Mouse (Mus musculus) cerebellum, adult 2 months (tissue): ENCODE measurements around the gene Fbxl13. TPM values are rescaled to one million over a fixed set of nuclear protein-coding genes. Genes with fewer than 3 reads are reported as not detected.
"Not testable (repeated sequence)": the region's sequence is repeated elsewhere in the genome, so short reads cannot be mapped to it uniquely, and the experiment has no call there.

Experiments used
- DNase-seq, 2 experiments: peaks; one replicate each; pipeline ENCODE4 v3.0.0; 2021
- H3K27ac ChIP-seq: fragments of 200-500 bp; 2 replicates; pipeline ENCODE4 v1.5.1; 2012; ENCODE audit warnings: low read length, control low read depth, inconsistent platforms; ENCODE audit not compliant: insufficient read depth
- H3K27me3 ChIP-seq: fragments of 200-500 bp; 2 replicates; pipeline ENCODE4 v1.6.1; 2012; ENCODE audit warnings: inconsistent platforms, mild to moderate bottlenecking, low read length, moderate library complexity; ENCODE audit not compliant: control insufficient read depth, insufficient read depth
- H3K4me1 ChIP-seq: fragments of 200-500 bp; 2 replicates; pipeline ENCODE4 v1.6.1; 2011; ENCODE audit warnings: low read length; ENCODE audit not compliant: control insufficient read depth, insufficient read depth
- H3K4me3 ChIP-seq: fragments of 200-500 bp; replicated peaks from 2 replicates; pipeline ENCODE3; 2011; ENCODE audit warnings: mild to moderate bottlenecking, low read depth, low read length, control low read depth; ENCODE audit not compliant: insufficient read depth
- CTCF ChIP-seq: fragments of 200-500 bp; IDR thresholded peaks from 2 replicates; pipeline ENCODE4 v1.5.1; 2011; ENCODE audit warnings: low read depth, mild to moderate bottlenecking, control low read depth, low read length, moderate library complexity, borderline replicate concordance; ENCODE audit not compliant: insufficient read depth
- POLR2A ChIP-seq: fragments of 200-500 bp; IDR thresholded peaks from 2 replicates; pipeline ENCODE4 v1.6.1; 2011; ENCODE audit warnings: low read length, control low read depth, borderline replicate concordance; ENCODE audit not compliant: insufficient read depth
- WGBS: fragments of 180-500 bp; shearing (Covaris S2); methylation state at CpG from one replicate; pipeline ENCODE4 v1.1.7; 2018; 5-methylcytosine and 5-hydroxymethylcytosine counted together
- polyA plus RNA-seq: library from polyadenylated mRNA; depleted of rRNA; stranded (reverse); fragments of >200 nt; gene quantifications from 2 replicates; pipeline ENCODE4 v1.2.3, GENCODE M21; 2012

Gene Fbxl13
- polyA plus RNA-seq, 1 experiment = 0.21 TPM

DNA sequence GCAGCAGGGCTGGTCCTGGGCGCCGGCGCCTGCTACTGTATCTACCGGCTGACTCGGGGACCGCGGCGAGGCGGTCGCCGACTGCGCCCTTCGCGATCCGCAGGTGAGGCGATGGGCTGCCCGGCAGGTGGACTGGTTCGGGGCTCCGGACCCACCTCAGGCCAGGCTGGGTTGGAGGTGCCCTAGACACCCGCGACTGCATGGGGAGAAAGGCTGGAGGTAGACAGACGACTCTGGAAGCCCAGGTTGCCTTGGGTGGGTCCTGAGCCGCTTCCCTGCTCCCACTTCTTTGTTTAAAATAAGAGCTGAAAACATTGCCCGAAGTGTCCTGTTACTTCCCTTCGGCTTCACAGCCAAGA is 678 bp upstream of the Fbxl13 start:
- Histone ChIP-seq H3K27me3 (no peaks in the 10 kb centered on the region), H3K4me1 (peaks cover 3% of the 10 kb centered on the region; the same call in 1 of the 2 replicates), H3K4me3 (peak overlapping the region; percentile 62), H3K27ac (no peak overlapping the region)
- TF ChIP-seq CTCF = no peak
- TF ChIP-seq POLR2A = no peak
- DNase-seq = no peak
- WGBS = under 1% methylated on average over 25 of the region's 25 CpGs

DNA sequence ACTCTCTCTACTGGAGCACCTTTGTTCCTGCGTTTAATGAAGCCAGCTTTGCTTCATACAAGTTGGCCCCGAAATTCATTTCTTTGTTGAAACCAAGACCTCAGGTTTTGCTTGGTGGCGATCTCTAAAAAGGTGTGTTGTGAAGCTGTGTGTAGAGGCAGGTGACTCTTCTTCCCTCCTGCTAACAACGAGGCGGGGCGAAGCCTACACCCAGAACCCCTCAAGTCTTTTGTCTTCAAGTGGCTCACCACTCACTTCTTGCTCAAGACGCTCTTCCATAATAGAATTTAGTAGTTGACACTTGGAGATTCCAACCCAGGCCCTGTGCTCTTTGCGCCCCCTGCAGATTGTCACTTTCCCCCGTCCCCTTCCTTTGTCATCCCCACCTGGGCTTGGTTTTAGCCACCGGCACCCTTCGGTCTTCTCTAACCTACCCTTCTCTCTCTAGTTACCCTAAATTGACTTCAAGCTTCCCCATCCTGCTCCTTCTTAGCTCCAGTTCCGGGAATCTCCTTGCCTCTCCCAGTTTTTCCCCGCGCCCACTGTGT is 469 bp downstream of the Fbxl13 start:
- WGBS = 16% methylated on average over 14 of the region's 14 CpGs
- Histone ChIP-seq H3K27ac (no peak overlapping the region), H3K4me3 (peak overlapping the region; percentile 49), H3K27me3 (no peaks in the 10 kb centered on the region), H3K4me1 (peaks cover 3% of the 10 kb centered on the region; the same call in 1 of the 2 replicates)
- DNase-seq = no peak
- TF ChIP-seq CTCF = 0 out of 2 replicates have a peak, but pooled peaks have one; percentile 18
- no peak for TF ChIP-seq POLR2A

- H3K4me3 ChIP-seq = no peak overlapping the region
- TF ChIP-seq CTCF (no peak), POLR2A (no peak)
- WGBS = 47% methylated on average over 1 of the region's 1 CpGs
- H3K27ac ChIP-seq = no peak overlapping the region
- peaks cover 3% of the 10 kb centered on the region; the same call in 1 of the 2 replicates for H3K4me1 ChIP-seq
- H3K27me3 ChIP-seq = no peaks in the 10 kb centered on the region
- no peak for DNase-seq
These were observed 1.8 kb downstream of the Fbxl13 start for GRCm38 (mm10) chr5:21643606-21644005.

- TF ChIP-seq CTCF = peak; percentile 62; the same call in 1 of the 2 replicates
- TF ChIP-seq POLR2A = no peak
- Histone ChIP-seq H3K4me1 (no peaks in the 10 kb centered on the region), H3K4me3 (no peak overlapping the region), H3K27ac (no peak overlapping the region), H3K27me3 (no peaks in the 10 kb centered on the region)
- 0% methylated on average over 1 of the region's 1 CpGs for WGBS
- peak; percentile 27 to 56 for DNase-seq
These were observed 4.5 kb downstream of the Fbxl13 start for GRCm38 (mm10) chr5:21640961-21641360.

- Histone ChIP-seq H3K4me1 (no peaks in the 10 kb centered on the region), H3K27me3 (no peaks in the 10 kb centered on the region), H3K4me3 (no peak overlapping the region), H3K27ac (no peak overlapping the region)
- TF ChIP-seq POLR2A (no peak), CTCF (no peak)
- no peak for DNase-seq
These were observed 19.5 kb downstream of the Fbxl13 start for GRCm38 (mm10) chr5:21625916-21626315.

DNA sequence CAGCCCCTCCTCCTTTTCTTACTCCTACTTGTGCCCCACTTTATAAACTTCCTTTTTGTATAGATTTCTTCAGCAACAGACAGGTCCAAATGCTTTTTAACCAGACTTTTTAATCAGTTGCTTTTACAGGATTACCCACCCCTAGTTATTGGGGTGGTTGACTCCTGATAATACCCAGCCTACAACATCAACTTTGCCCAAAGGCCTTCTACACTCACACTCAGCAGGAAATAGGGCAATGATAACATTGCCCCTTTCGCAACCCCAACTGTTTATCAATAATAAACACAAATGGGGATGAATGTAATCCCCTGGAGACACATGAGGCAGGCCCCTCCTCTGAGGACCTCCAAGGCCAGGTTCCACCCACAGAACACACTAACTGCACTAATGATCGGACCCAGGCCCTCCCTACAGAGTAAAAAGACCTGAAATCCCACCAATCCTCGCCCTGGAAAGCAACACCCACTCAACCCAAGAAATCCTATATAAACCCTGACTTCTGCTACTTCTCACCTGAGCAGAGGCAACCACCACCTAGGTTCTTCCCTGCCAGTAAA is 28.9 kb downstream of the Fbxl13 start:
- TF ChIP-seq POLR2A (no peak), CTCF (no peak)
- Histone ChIP-seq H3K27ac (no peak overlapping the region), H3K27me3 (no peaks in the 10 kb centered on the region), H3K4me1 (no peaks in the 10 kb centered on the region), H3K4me3 (no peak overlapping the region)
- no peak for DNase-seq
- WGBS = 83% methylated on average over 3 of the region's 3 CpGs

- WGBS = 98% methylated on average over 11 of the region's 11 CpGs
These were observed 31.1 kb downstream of the Fbxl13 start for GRCm38 (mm10) chr5:21614299-21614698.

DNA sequence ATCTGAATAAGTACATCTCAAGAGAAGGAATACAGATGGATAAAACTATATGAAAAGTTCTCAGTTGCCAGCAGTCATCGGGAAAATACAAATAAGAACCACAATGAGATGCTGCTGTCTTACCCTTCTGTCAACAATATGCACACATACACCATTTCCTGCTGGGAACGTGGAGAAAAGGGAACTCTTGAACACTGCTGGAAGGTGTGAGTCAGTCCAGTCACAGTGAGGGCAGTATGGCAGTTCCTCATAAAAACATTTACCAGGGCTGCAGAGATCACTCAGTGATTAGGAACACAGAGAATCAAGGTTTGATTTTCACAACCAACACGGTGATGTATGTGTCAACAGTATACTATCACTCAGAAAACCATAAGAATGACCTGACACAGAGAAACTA is 34.4 kb downstream of the Fbxl13 start:
- Histone ChIP-seq H3K4me1 (peaks cover 12% of the 10 kb centered on the region), H3K4me3 (no peak overlapping the region), H3K27ac (no peak overlapping the region), H3K27me3 (no peaks in the 10 kb centered on the region)
- DNase-seq = no peak
- 74% methylated on average over 3 of the region's 3 CpGs for WGBS
- TF ChIP-seq POLR2A = no peak
- TF ChIP-seq CTCF = no peak

More at GRCm38 (mm10) chr5:21614299-21614698, 31.1 kb downstream of the Fbxl13 start:
- H3K4me3 ChIP-seq, H3K27ac ChIP-seq, H3K4me1 ChIP-seq, DNase-seq, H3K27me3 ChIP-seq: not testable (repeated sequence)
